Mouse (Mus musculus) liver, embryonic 14.5 days (tissue): Measurements from ENCODE around the gene Arsg.

Experiments used
- CTCF ChIP-seq: IDR thresholded peaks from 2 replicates; pipeline ENCODE4 v1.5.1; 2016; ENCODE audit warnings: antibody characterized with exemption, low read depth, control low read depth
- EP300 ChIP-seq: IDR thresholded peaks from 2 replicates; pipeline ENCODE4 v1.6.1; 2016; ENCODE audit warnings: antibody characterized with exemption, low read depth

DNA sequence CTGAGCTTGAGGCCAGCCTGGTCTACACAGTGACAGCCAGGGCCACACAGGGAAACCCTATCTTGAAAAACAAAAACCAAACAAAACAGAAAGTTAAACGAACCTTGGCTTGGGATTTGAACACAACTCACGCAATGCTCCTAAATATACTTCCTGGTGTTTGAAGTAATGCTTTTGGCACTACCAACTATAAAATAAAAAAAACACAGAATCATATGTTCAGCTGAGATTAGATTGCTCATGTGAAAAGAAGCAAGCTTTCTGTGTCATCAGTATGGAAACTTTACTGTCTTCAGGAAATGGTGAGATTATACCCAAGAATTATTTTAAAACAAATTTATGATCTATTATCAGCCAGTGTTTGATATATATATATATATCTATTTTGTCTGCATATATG is 113.2 kb downstream of the Arsg start:
- no peak for TF ChIP-seq EP300
- TF ChIP-seq CTCF = no peak
